Mouse (Mus musculus): ENCODE measurements around the gene Pald1. TPM values are rescaled to one million over a fixed set of nuclear protein-coding genes. Genes with fewer than 3 reads are reported as not detected.

Pald1 gene
- polyA plus RNA-seq, 1 experiment from 2014 or later = 47.5 TPM

GRCm38 (mm10) chr10:61424500-61424899 is 41.2 kb upstream of the Pald1 start:
- ATAC-seq (ENCODE audit: insufficient read depth) (no peak), DNase-seq (peak; percentile 69)
- Histone ChIP-seq H3K27me3 (ENCODE audit: insufficient read depth, low read length) (peaks cover 13% of the 10 kb centered on the region), H3K36me3 (ENCODE audit: insufficient read depth) (peaks cover 1% of the 10 kb centered on the region; the same call in 1 of the 2 replicates), H3K9ac (no peak overlapping the region), H3K4me2 (no peak overlapping the region), H3K4me1 (ENCODE audit: insufficient read depth) (0 out of 2 replicates have a peak, but pooled peaks cover 6% of the 10 kb centered on the region), H3K9me3 (ENCODE audit: low read depth, low read length) (no peaks in the 10 kb centered on the region), H3K27ac (ENCODE audit: low read depth) (0 out of 2 replicates have a peak overlapping the region, but pooled peaks have one; percentile 4), H3K4me3 (ENCODE audit: low read depth, low read length) (no peak overlapping the region)
- 35% methylated on average over 7 of the region's 7 CpGs for WGBS
- no peak for TF ChIP-seq CTCF (IDR thresholded peaks at IDR 0.05; ENCODE audit: low read depth)

- WGBS = 56% methylated on average over 10 of the region's 10 CpGs
- no peak for DNase-seq
These were observed 40.0 kb upstream of the Pald1 start for GRCm38 (mm10) chr10:61423289-61423688.

GRCm38 (mm10) chr10:61422861-61423260 is 39.5 kb upstream of the Pald1 start:
- peaks cover 29% of the 10 kb centered on the region for H3K27me3 ChIP-seq (ENCODE audit: insufficient read depth, low read length)
- no peak overlapping the region for H3K27ac ChIP-seq (ENCODE audit: low read depth)
- DNase-seq (no peak), ATAC-seq (ENCODE audit: insufficient read depth) (no peak)
- H3K9me3 ChIP-seq (ENCODE audit: low read depth, low read length) = no peaks in the 10 kb centered on the region
- 0 out of 2 replicates have a peak, but pooled peaks cover 6% of the 10 kb centered on the region for H3K4me1 ChIP-seq (ENCODE audit: insufficient read depth)
- no peak overlapping the region for H3K4me3 ChIP-seq (ENCODE audit: low read depth, low read length)
- no peaks in the 10 kb centered on the region for H3K36me3 ChIP-seq (ENCODE audit: insufficient read depth)
- no peak for TF ChIP-seq CTCF (IDR thresholded peaks at IDR 0.05; ENCODE audit: low read depth)
- H3K9ac ChIP-seq = no peak overlapping the region
- WGBS = 71% methylated on average over 12 of the region's 12 CpGs
- H3K4me2 ChIP-seq = no peak overlapping the region

More at GRCm38 (mm10) chr10:61423289-61423688, 40.0 kb upstream of the Pald1 start:
- TF ChIP-seq CTCF (IDR thresholded peaks at IDR 0.05; ENCODE audit: low read depth) = peak; percentile 55
- Histone ChIP-seq H3K36me3 (ENCODE audit: insufficient read depth) (no peaks in the 10 kb centered on the region), H3K4me3 (ENCODE audit: low read depth, low read length) (no peak overlapping the region), H3K4me1 (ENCODE audit: insufficient read depth) (0 out of 2 replicates have a peak, but pooled peaks cover 6% of the 10 kb centered on the region), H3K9ac (no peak overlapping the region), H3K4me2 (no peak overlapping the region), H3K9me3 (ENCODE audit: low read depth, low read length) (no peaks in the 10 kb centered on the region), H3K27me3 (ENCODE audit: insufficient read depth, low read length) (peaks cover 25% of the 10 kb centered on the region), H3K27ac (ENCODE audit: low read depth) (no peak overlapping the region)
- ATAC-seq (ENCODE audit: insufficient read depth) = no peak

GRCm38 (mm10) chr10:61420011-61420410 is 36.7 kb upstream of the Pald1 start:
- no peaks in the 10 kb centered on the region for H3K36me3 ChIP-seq (ENCODE audit: insufficient read depth)
- DNase-seq = no peak
- ATAC-seq (ENCODE audit: insufficient read depth) = no peak
- H3K4me2 ChIP-seq = no peak overlapping the region
- TF ChIP-seq CTCF (IDR thresholded peaks at IDR 0.05; ENCODE audit: low read depth) = no peak
- peaks cover 46% of the 10 kb centered on the region for H3K27me3 ChIP-seq (ENCODE audit: insufficient read depth, low read length)
- WGBS = 50% methylated on average over 4 of the region's 4 CpGs
- no peak overlapping the region for H3K27ac ChIP-seq (ENCODE audit: low read depth)
- H3K9ac ChIP-seq = no peak overlapping the region
- H3K4me3 ChIP-seq (ENCODE audit: low read depth, low read length) = no peak overlapping the region
- no peaks in the 10 kb centered on the region for H3K9me3 ChIP-seq (ENCODE audit: low read depth, low read length)
- 0 out of 2 replicates have a peak, but pooled peaks cover 6% of the 10 kb centered on the region for H3K4me1 ChIP-seq (ENCODE audit: insufficient read depth)

- H3K4me3 ChIP-seq (ENCODE audit: low read depth, low read length) = 0 out of 2 replicates have a peak overlapping the region, but pooled peaks have one; percentile 41
- H3K9ac ChIP-seq = no peak overlapping the region
- peak overlapping the region; percentile 35; the same call in 1 of the 2 replicates for H3K4me2 ChIP-seq
- H3K27me3 ChIP-seq (ENCODE audit: insufficient read depth, low read length) = peaks cover 46% of the 10 kb centered on the region
- 7% methylated on average over 24 of the region's 24 CpGs for WGBS
- DNase-seq (no peak), ATAC-seq (ENCODE audit: insufficient read depth) (no peak)
- TF ChIP-seq CTCF (IDR thresholded peaks at IDR 0.05; ENCODE audit: low read depth) = no peak
- no peak overlapping the region for H3K27ac ChIP-seq (ENCODE audit: low read depth)
- H3K4me1 ChIP-seq (ENCODE audit: insufficient read depth) = no peaks in the 10 kb centered on the region
- no peaks in the 10 kb centered on the region for H3K36me3 ChIP-seq (ENCODE audit: insufficient read depth)
- no peaks in the 10 kb centered on the region for H3K9me3 ChIP-seq (ENCODE audit: low read depth, low read length)
These were observed 35.8 kb upstream of the Pald1 start for GRCm38 (mm10) chr10:61419146-61419545.

- peak overlapping the region; percentile 67 for H3K4me2 ChIP-seq
- H3K9ac ChIP-seq = peak overlapping the region; percentile 2; the same call in 1 of the 2 replicates
- 1% methylated on average over 50 of the region's 50 CpGs for WGBS
- H3K4me1 ChIP-seq (ENCODE audit: insufficient read depth) = no peaks in the 10 kb centered on the region
- H3K9me3 ChIP-seq (ENCODE audit: low read depth, low read length) = no peaks in the 10 kb centered on the region
- H3K4me3 ChIP-seq (ENCODE audit: low read depth, low read length) = peak overlapping the region; percentile 41
- no peaks in the 10 kb centered on the region for H3K36me3 ChIP-seq (ENCODE audit: insufficient read depth)
- TF ChIP-seq CTCF (IDR thresholded peaks at IDR 0.05; ENCODE audit: low read depth) = no peak
- peaks cover 46% of the 10 kb centered on the region for H3K27me3 ChIP-seq (ENCODE audit: insufficient read depth, low read length)
- ATAC-seq (ENCODE audit: insufficient read depth) (peak; percentile 57; the same call in 1 of the 2 replicates), DNase-seq (peak; percentile 36)
- H3K27ac ChIP-seq (ENCODE audit: low read depth) = no peak overlapping the region
These were observed 35.0 kb upstream of the Pald1 start for GRCm38 (mm10) chr10:61418131-61418900.

GRCm38 (mm10) chr10:61417672-61418071 is 34.3 kb upstream of the Pald1 start, which contains the start of gene Nodal:
TSS of gene Nodal (plus strand) at chr10:61417972.
- 21% methylated on average over 10 of the region's 10 CpGs for WGBS

More at GRCm38 (mm10) chr10:61417672-61418071, 34.3 kb upstream of the Pald1 start, which contains the start of gene Nodal:
- H3K27ac ChIP-seq (ENCODE audit: low read depth) = no peak within 1 kb of the TSS
- no peak for DNase-seq
- H3K36me3 ChIP-seq (ENCODE audit: insufficient read depth) = no peaks in the 10 kb centered on the region
- peak within 1 kb of the TSS; percentile 41 for H3K4me3 ChIP-seq (ENCODE audit: low read depth, low read length)
- no peaks in the 10 kb centered on the region for H3K9me3 ChIP-seq (ENCODE audit: low read depth, low read length)
- no peaks in the 10 kb centered on the region for H3K4me1 ChIP-seq (ENCODE audit: insufficient read depth)
- no peak for ATAC-seq (ENCODE audit: insufficient read depth)
- TF ChIP-seq CTCF (IDR thresholded peaks at IDR 0.05; ENCODE audit: low read depth) = no peak
- H3K9ac ChIP-seq = peak within 1 kb of the TSS; percentile 2; the same call in 1 of the 2 replicates
- H3K27me3 ChIP-seq (ENCODE audit: insufficient read depth, low read length) = peaks cover 46% of the 10 kb centered on the region
- H3K4me2 ChIP-seq = peak within 1 kb of the TSS; percentile 67

Measured in lung, embryonic 14.5 days (tissue).